Mouse (Mus musculus) heart, embryonic 13.5 days (tissue): ENCODE measurements around the gene Tmem17. TPM values are rescaled to one million over a fixed set of nuclear protein-coding genes. Genes with fewer than 3 reads are reported as not detected.
A peak's percentile ranks its signal among the peaks of the same experiment; 100 is the strongest.

Experiments
- ATAC-seq: fragments of 200-750 bp; cut with Nextera tagmentation; 2 replicates; pipeline ENCODE4 v1.8.0; 2017; ENCODE audit warnings: moderate TSS enrichment; ENCODE audit not compliant: insufficient number of reproducible peaks, low FRiP score, low TSS enrichment; ENCODE audit errors: extremely low read depth
- H3K27ac ChIP-seq: fragments of 300-500 bp; sonication (generic); replicated peaks from 2 replicates; pipeline ENCODE4 v1.5.1; 2015; ENCODE audit warnings: moderate library complexity, mild to moderate bottlenecking, inconsistent platforms
- H3K27me3 ChIP-seq: fragments of 300-500 bp; sonication (generic); replicated peaks from 2 replicates; pipeline ENCODE4 v1.6.1; 2015; ENCODE audit warnings: mild to moderate bottlenecking, inconsistent platforms
- H3K36me3 ChIP-seq: fragments of 300-500 bp; sonication (generic); 2 replicates; pipeline ENCODE4 v1.6.1; 2015; ENCODE audit warnings: mild to moderate bottlenecking, inconsistent platforms
- H3K4me1 ChIP-seq: fragments of 300-500 bp; sonication (generic); 2 replicates; pipeline ENCODE4 v1.6.1; 2015; ENCODE audit warnings: inconsistent platforms
- H3K4me2 ChIP-seq: fragments of 300-500 bp; sonication (generic); 2 replicates; pipeline ENCODE4 v1.6.1; 2015; ENCODE audit warnings: inconsistent platforms, mild to moderate bottlenecking, moderate library complexity
- H3K4me3 ChIP-seq: fragments of 300-500 bp; sonication (generic); 2 replicates; pipeline ENCODE4 v1.5.1; 2015; ENCODE audit warnings: moderate library complexity, mild to moderate bottlenecking, inconsistent platforms
- H3K9ac ChIP-seq: fragments of 300-500 bp; sonication (generic); 2 replicates; pipeline ENCODE4 v1.6.1; 2015; ENCODE audit warnings: inconsistent platforms, mild to moderate bottlenecking, moderate library complexity
- H3K9me3 ChIP-seq: fragments of 300-500 bp; sonication (generic); 2 replicates; pipeline ENCODE4 v1.6.1; 2016; ENCODE audit warnings: inconsistent platforms
- WGBS: fragments of 180-500 bp; shearing (Covaris S2); methylation state at CpG from one replicate; pipeline ENCODE4 v1.1.7; 2015; ENCODE audit warnings: mixed read lengths; 5-methylcytosine and 5-hydroxymethylcytosine counted together
- polyA plus RNA-seq: library from polyadenylated mRNA; unstranded; fragments of >200 nt; fragmentation: Nextera tagmentation; extraction: Ambion mirVana; gene quantifications from 2 replicates; pipeline ENCODE4 v1.2.1, GENCODE M21; 2015

The Tmem17 gene
- polyA plus RNA-seq, 1 experiment from 2014 or later: 9.0 TPM

DNA sequence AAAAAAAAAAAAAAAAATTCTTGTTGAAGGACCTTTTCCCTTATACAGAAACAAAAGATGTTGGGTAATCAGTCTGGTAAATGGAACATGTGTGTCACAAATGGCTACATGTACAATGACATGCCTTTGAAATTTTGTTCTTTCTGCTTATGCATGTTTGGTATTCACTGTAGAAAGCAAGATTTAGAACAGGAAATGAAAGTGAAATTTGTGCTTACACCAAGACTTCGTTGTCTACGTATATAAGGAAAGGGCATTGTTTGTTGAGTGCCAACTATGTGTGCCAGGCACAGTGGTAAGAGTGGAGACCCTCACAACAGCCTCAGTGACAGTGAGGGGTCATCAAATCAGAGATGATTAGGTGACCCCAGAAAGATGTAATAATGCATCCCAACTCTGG is 3.2 kb downstream of the Tmem17 start:
- Histone ChIP-seq H3K4me1 (peaks cover 3% of the 10 kb centered on the region; the same call in 1 of the 2 replicates), H3K9me3 (peaks cover 3% of the 10 kb centered on the region; the same call in 1 of the 2 replicates), H3K36me3 (peaks cover 22% of the 10 kb centered on the region), H3K27me3 (no peaks in the 10 kb centered on the region), H3K4me3 (no peak overlapping the region), H3K9ac (no peak overlapping the region), H3K27ac (no peak overlapping the region), H3K4me2 (no peak overlapping the region)
- 95% methylated on average over 2 of the region's 2 CpGs for WGBS
- ATAC-seq: no peak

DNA sequence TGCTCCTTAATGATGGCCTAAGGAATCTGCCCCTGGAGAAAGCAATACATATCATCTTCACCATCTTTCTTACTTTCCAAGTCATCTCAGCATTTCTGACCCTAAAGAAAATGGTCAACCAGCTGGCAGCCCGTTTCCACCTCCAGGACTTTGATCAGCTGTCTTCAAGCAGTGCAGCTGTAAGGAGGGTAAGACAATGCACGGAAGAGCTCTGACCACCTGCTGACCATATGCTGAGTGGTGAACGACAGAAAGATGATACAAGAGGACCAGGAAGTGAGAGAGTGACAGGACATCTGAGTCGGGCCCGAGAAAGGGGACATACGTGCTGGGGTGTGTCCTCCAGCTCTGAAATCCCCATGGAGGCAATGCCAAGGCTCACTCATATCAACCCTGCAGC is 6.6 kb downstream of the Tmem17 start:
- H3K36me3 ChIP-seq: peaks cover 26% of the 10 kb centered on the region
- H3K9ac ChIP-seq: no peak overlapping the region
- H3K9me3 ChIP-seq: peaks cover 11% of the 10 kb centered on the region; the same call in 1 of the 2 replicates
- WGBS: 68% methylated on average over 6 of the region's 6 CpGs
- H3K27ac ChIP-seq: no peak overlapping the region
- no peak overlapping the region for H3K4me2 ChIP-seq
- ATAC-seq: no peak
- no peaks in the 10 kb centered on the region for H3K4me1 ChIP-seq
- H3K4me3 ChIP-seq: no peak overlapping the region
- no peaks in the 10 kb centered on the region for H3K27me3 ChIP-seq

DNA sequence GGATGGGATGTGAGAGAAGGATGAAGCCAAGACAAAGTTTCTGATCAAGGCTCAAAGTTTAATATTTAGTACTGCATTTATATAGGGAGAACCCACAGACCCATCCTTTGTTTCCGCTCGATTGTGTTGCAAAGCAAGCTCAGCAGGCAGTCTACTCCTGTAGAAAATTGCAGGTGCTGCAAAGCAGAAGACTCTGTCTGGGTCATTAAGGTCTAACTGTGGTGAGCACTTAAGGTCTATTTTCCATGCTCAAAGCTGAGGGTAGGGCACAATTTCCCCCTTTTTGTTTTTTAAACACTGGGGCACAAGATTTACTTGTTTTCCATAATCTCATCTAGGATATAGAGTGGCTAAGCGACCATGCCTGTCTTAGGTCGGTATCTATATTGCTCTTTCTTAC is 8.4 kb downstream of the Tmem17 start:
- H3K9ac ChIP-seq: no peak overlapping the region
- no peak overlapping the region for H3K4me2 ChIP-seq
- no peaks in the 10 kb centered on the region for H3K27me3 ChIP-seq
- no peak overlapping the region for H3K27ac ChIP-seq
- H3K4me1 ChIP-seq: no peaks in the 10 kb centered on the region
- peaks cover 11% of the 10 kb centered on the region; the same call in 1 of the 2 replicates for H3K9me3 ChIP-seq
- ATAC-seq: no peak
- H3K36me3 ChIP-seq: peaks cover 26% of the 10 kb centered on the region
- 91% methylated on average over 4 of the region's 4 CpGs for WGBS
- H3K4me3 ChIP-seq: no peak overlapping the region

DNA sequence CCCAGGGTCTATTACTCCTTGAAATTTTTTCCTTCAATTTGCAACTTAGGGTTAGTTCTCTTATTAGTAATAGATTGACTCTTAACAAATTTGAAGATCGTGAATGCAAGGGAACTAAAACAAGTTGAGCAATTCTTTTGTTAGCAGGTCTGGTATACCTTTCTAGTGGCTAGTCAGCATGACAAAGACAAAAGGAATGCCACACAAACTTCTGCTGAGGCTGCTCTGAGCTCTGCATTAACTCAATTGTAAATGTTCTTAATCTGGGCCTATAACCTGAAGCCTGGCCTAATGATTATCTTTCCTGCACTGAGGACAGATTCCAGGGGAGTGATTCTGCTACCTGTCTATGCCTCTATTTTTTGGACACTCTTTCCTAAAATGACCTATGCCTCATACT is 12.7 kb downstream of the Tmem17 start:
- no peak overlapping the region for H3K4me3 ChIP-seq
- no peak for ATAC-seq
- 73% methylated on average over 1 of the region's 1 CpGs for WGBS

DNA sequence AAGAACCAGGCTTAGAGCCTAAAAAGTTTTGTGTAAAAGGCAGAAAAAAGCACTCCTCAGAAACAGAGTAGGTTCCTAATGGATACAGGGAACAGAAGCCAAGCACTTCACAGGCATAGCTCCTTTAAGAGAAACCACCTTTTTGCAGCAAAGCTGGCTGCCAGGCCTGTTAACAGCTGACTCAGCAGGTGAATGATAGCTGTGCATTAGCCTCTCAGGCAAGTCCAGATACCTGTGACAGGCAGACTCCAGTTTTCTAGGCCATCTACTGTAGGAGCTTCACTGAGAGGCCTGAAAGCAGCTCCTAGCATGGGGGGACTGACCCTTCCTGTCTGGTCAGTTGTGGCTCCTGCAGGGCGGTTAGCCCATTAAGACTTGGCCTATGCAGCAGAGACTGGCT is 28.7 kb downstream of the Tmem17 start:
- Histone ChIP-seq H3K36me3 (no peaks in the 10 kb centered on the region), H3K27me3 (no peaks in the 10 kb centered on the region), H3K4me3 (no peak overlapping the region), H3K4me2 (no peak overlapping the region), H3K9ac (no peak overlapping the region), H3K9me3 (no peaks in the 10 kb centered on the region), H3K4me1 (peaks cover 7% of the 10 kb centered on the region; the same call in 1 of the 2 replicates), H3K27ac (no peak overlapping the region)
- WGBS: 45% methylated on average over 1 of the region's 1 CpGs
- ATAC-seq: no peak

More for the DNA sequence above, 12.7 kb downstream of the Tmem17 start:
- Histone ChIP-seq H3K9me3 (peaks cover 12% of the 10 kb centered on the region; the same call in 1 of the 2 replicates), H3K36me3 (peaks cover 8% of the 10 kb centered on the region), H3K4me2 (no peak overlapping the region), H3K4me1 (no peaks in the 10 kb centered on the region), H3K27ac (no peak overlapping the region), H3K27me3 (no peaks in the 10 kb centered on the region), H3K9ac (no peak overlapping the region)

DNA sequence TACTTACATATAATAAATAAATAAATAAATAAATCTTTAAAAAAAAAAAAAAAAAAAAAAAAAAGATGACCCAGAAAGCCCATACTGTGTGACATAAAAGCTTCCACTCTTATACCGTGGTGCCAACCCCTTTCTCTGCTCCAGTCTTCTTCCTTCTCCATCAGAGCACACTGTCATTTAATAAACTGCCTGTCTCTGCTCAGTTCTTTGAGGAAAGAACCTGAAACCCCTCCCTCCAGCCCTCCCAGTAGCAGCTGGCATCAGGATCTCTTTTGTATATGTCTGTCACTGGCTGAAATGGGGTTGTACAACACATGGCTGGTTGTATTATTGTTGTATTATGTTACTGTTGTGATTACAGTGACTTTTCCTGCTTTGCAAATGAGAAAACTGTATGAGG is 48.2 kb downstream of the Tmem17 start:
- ATAC-seq: no peak
- peaks cover 13% of the 10 kb centered on the region for H3K4me1 ChIP-seq
- H3K27ac ChIP-seq: 0 out of 2 replicates have a peak overlapping the region, but pooled peaks have one; percentile 26
- WGBS: 81% methylated on average over 1 of the region's 1 CpGs
- H3K4me2 ChIP-seq: no peak overlapping the region
- no peaks in the 10 kb centered on the region for H3K27me3 ChIP-seq
- H3K4me3 ChIP-seq: no peak overlapping the region
- no peak overlapping the region for H3K9ac ChIP-seq
- no peaks in the 10 kb centered on the region for H3K36me3 ChIP-seq
- no peaks in the 10 kb centered on the region for H3K9me3 ChIP-seq

DNA sequence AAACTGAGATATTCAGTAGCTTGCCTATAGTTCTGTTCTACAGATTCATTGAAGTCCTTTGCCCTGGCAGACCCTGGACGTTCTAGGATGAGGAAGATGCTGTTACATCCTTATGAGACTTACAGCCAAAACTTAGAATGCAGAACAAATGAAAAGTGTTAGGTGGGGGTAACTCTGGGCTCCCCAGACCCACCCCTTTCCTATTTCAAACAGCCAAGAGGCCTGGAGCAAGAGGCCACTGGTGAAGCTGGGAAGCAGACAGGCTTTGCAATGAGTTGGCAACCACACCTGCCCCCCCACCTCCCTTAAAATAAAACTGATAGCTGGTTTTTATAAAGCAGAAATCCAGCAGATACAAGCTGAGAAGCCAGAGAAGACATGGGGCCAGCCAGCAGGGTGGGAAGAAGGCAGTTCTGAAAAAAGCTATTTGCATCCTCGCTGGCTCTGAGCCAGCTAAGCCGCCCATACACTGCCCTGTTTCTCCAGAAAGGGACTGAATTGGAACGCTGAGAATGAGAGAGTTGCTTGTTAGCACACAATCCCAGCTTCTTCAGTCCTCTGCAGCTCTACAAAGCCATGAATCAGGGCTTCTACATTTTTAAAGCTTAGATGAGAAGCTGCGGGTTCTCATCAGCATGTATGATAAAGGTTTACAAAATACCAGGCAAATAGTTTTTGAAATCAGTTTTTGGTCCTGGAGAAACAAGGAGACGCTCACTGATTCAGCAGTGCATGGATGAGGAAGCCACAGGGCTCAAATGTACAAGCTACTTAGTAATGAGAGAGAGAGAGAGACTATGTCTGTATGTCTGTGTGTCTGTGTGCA is 48.8 kb downstream of the Tmem17 start:
- ATAC-seq: no peak
- WGBS: 36% methylated on average over 6 of the region's 6 CpGs
- peak overlapping the region; percentile 35 for H3K4me2 ChIP-seq
- H3K27me3 ChIP-seq: no peaks in the 10 kb centered on the region
- no peaks in the 10 kb centered on the region for H3K36me3 ChIP-seq
- H3K4me3 ChIP-seq: no peak overlapping the region
- peaks cover 13% of the 10 kb centered on the region for H3K4me1 ChIP-seq
- peak overlapping the region; percentile 26; the same call in 1 of the 2 replicates for H3K27ac ChIP-seq
- H3K9ac ChIP-seq: no peak overlapping the region
- no peaks in the 10 kb centered on the region for H3K9me3 ChIP-seq

DNA sequence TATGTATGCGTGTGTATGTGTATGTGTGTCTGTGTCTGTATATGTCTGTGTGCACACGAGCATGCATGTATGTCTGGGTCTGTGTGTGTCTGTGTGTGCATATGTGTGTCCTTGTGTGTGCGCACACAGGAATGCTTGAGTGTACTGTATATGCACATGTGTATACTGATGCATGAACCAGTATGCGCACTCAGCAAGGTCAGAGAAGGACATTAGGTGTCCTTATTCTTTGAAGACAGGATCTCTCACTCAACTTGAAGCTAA is 49.4 kb downstream of the Tmem17 start:
- no peak overlapping the region for H3K4me3 ChIP-seq
- no peak for ATAC-seq
- H3K27me3 ChIP-seq: no peaks in the 10 kb centered on the region
- WGBS: 85% methylated on average over 4 of the region's 4 CpGs
- H3K9ac ChIP-seq: no peak overlapping the region
- H3K9me3 ChIP-seq: no peaks in the 10 kb centered on the region
- H3K4me1 ChIP-seq: peaks cover 13% of the 10 kb centered on the region
- H3K27ac ChIP-seq: no peak overlapping the region
- H3K4me2 ChIP-seq: no peak overlapping the region
- no peaks in the 10 kb centered on the region for H3K36me3 ChIP-seq

DNA sequence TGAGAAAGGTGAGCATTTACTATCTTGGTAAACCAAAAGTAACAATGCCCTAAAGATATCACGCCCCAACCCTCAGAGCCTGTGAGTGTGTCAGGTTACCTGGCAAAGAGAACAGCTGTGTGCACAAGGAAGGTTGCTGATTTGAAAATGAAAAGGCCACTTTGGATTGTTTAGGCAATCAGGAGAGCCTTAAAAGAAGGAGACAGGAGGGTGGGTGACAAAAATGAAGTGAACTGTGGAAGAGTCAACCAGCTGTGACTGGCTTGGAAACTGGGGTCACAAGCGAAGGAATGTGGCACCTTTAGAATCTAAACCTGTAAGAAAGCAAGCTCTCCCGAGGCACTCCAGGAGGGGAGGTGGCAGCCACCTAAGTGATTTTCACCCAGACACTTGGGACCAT is 51.8 kb downstream of the Tmem17 start:
- Histone ChIP-seq H3K27ac (no peak overlapping the region), H3K9me3 (no peaks in the 10 kb centered on the region), H3K4me1 (peaks cover 13% of the 10 kb centered on the region), H3K4me2 (no peak overlapping the region), H3K36me3 (no peaks in the 10 kb centered on the region), H3K27me3 (no peaks in the 10 kb centered on the region), H3K4me3 (no peak overlapping the region), H3K9ac (no peak overlapping the region)
- WGBS: 63% methylated on average over 3 of the region's 3 CpGs
- ATAC-seq: no peak

DNA sequence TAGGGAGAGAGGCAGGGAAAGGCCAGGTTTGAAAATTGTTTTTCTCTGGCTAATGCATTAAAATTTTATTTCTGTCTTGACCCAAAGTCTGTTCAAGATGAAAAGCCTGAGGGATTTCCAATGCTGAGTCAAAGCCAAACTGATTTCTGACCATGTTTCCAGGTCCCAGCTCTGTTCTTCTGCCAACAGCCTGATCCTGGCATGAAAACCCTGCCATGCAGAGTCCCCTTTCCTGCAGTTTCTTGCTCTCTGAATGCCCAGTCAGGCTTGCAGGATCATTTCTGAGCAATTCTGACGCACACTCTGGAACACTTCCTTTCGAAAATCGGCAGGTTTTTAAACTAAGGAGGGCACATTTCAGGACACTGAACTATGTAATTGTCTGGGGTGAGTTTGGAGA is 52.8 kb downstream of the Tmem17 start:
- Histone ChIP-seq H3K4me1 (peaks cover 13% of the 10 kb centered on the region), H3K4me3 (no peak overlapping the region), H3K36me3 (no peaks in the 10 kb centered on the region), H3K4me2 (no peak overlapping the region), H3K27me3 (no peaks in the 10 kb centered on the region), H3K9me3 (no peaks in the 10 kb centered on the region), H3K9ac (no peak overlapping the region), H3K27ac (no peak overlapping the region)
- no peak for ATAC-seq
- WGBS: 71% methylated on average over 3 of the region's 3 CpGs
